25 mouse cellular contexts compared by ENCODE assay signal in the genomic region with DNA sequence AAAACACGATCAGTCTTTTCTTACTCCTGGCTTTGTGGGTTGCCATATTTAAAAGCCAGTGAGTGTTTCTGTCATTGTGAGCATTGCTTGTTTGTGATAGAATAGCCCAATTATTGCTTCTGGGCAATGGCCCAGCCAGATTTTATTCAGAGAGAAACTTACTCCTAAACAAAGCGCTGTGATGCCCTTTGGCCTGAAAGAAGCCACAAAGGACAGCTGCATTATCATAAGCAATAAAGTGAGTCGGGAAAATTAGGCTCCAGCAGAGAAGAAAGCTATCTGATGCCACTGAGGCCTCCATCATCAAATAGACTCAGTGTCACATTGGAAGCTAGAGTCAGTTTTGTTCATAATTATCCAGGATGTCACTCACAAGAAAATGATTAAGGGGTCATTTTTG.
DNase-seq lines count a peak whose midpoint lies in the region; TF ChIP-seq lines count a peak whose summit lies in the region.
"Had no signal": no experiment of that assay in that cellular context is flagged by ENCODE, and none has a peak within 500 bp of the region (broad histone marks: within the 10 kb centered on the region; RNA-seq: fewer than 3 reads in every experiment).

No protein-coding gene starts in this region.

- no peaks in the 10 kb centered on the region for H3K36me3 ChIP-seq in C2C12 (ENCODE audit: control insufficient read depth, insufficient read depth)
- H3K36me3 ChIP-seq: embryonic facial prominence, embryonic 15.5 days; heart, embryonic 10.5 days; heart, embryonic 15.5 days; hindbrain, embryonic 12.5 days; neural tube, embryonic 13.5 days had no signal

- no peak overlapping the region for H3K4me3 ChIP-seq in C2C12 (ENCODE audit: insufficient read depth, poor library complexity, severe bottlenecking)
- H3K4me3 ChIP-seq: embryonic facial prominence, embryonic 15.5 days; forebrain, embryonic 13.5 days; heart, embryonic 10.5 days; heart, embryonic 15.5 days; hindbrain, embryonic 12.5 days; neural tube, embryonic 13.5 days had no signal

- DNase-seq in embryo, embryonic 10.5 days (ENCODE audit: low spot score), result peak; percentile 5
- no peak for DNase-seq in embryo, embryonic 9.5 days (ENCODE audit: extremely low spot score)
- peak; percentile 26 for DNase-seq in kidney, postnatal 14 days
- DNase-seq in kidney, adult 11 months, result no peak
- DNase-seq in retina, embryonic 14.5 days (ENCODE audit: low spot score), result peak; percentile 64
- DNase-seq in ovary, postnatal 10 days (ENCODE audit: low spot score), result no peak
- DNase-seq: adrenal gland, postnatal 14 days; cerebellum, adult 18-20 months; cerebellum, postnatal 14 days; gastrocnemius, postnatal 14 days; heart, adult 11 months; layer of hippocampus, postnatal 36 days; liver; lung, adult 2 months; lung, postnatal 10 days; right cerebral cortex, adult 18-20 months; thymus, adult 2 months; thymus, postnatal 4 days had no signal

- H3K79me2 ChIP-seq in C2C12 (ENCODE audit: control insufficient read depth, insufficient read depth), result no peaks in the 10 kb centered on the region

- TF ChIP-seq CTCF in C2C12 (IDR thresholded peaks at IDR 0.05; ENCODE audit: control insufficient read depth, insufficient read depth, insufficient read length), result no peak

- no peaks in the 10 kb centered on the region for H3K27me3 ChIP-seq in C2C12 (ENCODE audit: control insufficient read depth, insufficient read depth, insufficient read length)
- H3K27me3 ChIP-seq: embryonic facial prominence, embryonic 15.5 days; forebrain, embryonic 13.5 days; heart, embryonic 15.5 days; hindbrain, embryonic 12.5 days; neural tube, embryonic 13.5 days had no signal

- no peaks in the 10 kb centered on the region for H3K79me3 ChIP-seq in C2C12 (ENCODE audit: low read depth)

- no peak overlapping the region for H3ac ChIP-seq in C2C12 (ENCODE audit: control insufficient read depth, insufficient read length, low read depth)

TF ChIP-seq in C2C12, 6 proteins besides CTCF, POLR2A, EP300 and RAD21:
- no peak for TF ChIP-seq CEBPB (IDR thresholded peaks at IDR 0.05; ENCODE audit: low read depth)
- no peak for TF ChIP-seq USF1 (IDR thresholded peaks at IDR 0.05; ENCODE audit: low read depth)
- peak; percentile 18 for TF ChIP-seq MYOD1 (IDR thresholded peaks at IDR 0.05; ENCODE audit: control insufficient read depth, insufficient read length, low read depth)
- TF ChIP-seq MAX (IDR thresholded peaks at IDR 0.05), result no peak

Comparison
In these comparisons a context has a peak if more than half of its experiments do, and no peak if none do; other contexts are left out.
1. DNase-seq: peak in embryo, embryonic 10.5 days (single experiment), kidney, postnatal 14 days (single experiment) and retina, embryonic 14.5 days (single experiment); none in embryo, embryonic 9.5 days (single experiment), kidney, adult 11 months (single experiment) and ovary, postnatal 10 days (single experiment).